In the genomic region with DNA sequence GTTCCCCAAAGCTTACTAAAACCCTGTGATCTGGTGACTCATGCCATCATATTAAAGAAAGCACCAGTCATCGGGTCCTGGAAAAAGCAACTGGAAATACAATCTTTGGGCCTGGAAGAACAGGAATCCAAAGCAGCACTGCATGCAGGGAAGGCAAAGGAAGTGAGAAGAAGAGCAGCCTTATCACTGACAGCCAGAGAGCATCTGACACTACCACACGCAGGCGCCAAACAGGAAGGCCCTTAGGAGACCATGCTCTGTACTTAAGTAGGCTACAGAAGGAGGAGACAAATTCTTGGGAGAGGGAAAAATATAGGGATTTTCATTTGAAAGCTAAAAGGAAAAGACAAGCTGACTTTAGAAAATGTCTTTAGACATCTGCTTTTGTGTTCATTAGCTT, we compare ENCODE assay signal across 35 mouse cellular contexts. TPM values are rescaled to one million over a fixed set of nuclear protein-coding genes. Genes with fewer than 3 reads are reported as not detected.
"Had no signal": no experiment of that assay in that cellular context is flagged by ENCODE, and none has a peak within 500 bp of the region (broad histone marks: within the 10 kb centered on the region; RNA-seq: fewer than 3 reads in every experiment).

No protein-coding gene starts in this region.

- H3K9me3 ChIP-seq: heart, embryonic 10.5 days; heart, embryonic 12.5 days; hindbrain, embryonic 10.5 days; hindbrain, embryonic 12.5 days; intestine, embryonic 15.5 days; limb, embryonic 13.5 days; limb, embryonic 15.5 days had no signal

- H3K27ac ChIP-seq: heart, adult 2 months; heart, embryonic 10.5 days; hindbrain, embryonic 10.5 days; hindbrain, embryonic 12.5 days; hindbrain, embryonic 14.5 days; intestine, embryonic 15.5 days; layer of hippocampus, adult 2 months; limb, embryonic 13.5 days; limb, embryonic 15.5 days had no signal

- ATAC-seq: hindbrain, embryonic 16.5 days; inflammation-experienced regulatory T-cells, adult 6 months; intestine, embryonic 15.5 days; intestine, postnatal 0 days had no signal

- H3K9ac ChIP-seq: heart, embryonic 12.5 days; hindbrain, embryonic 12.5 days; hindbrain, embryonic 14.5 days; intestine, embryonic 15.5 days; limb, embryonic 13.5 days; limb, embryonic 15.5 days had no signal

- H3K36me3 ChIP-seq: hindbrain, embryonic 10.5 days; hindbrain, embryonic 12.5 days; intestine, embryonic 15.5 days had no signal

- H3K4me3 ChIP-seq: heart, adult 2 months; heart, embryonic 10.5 days; heart, embryonic 12.5 days; hindbrain, embryonic 10.5 days; hindbrain, embryonic 12.5 days; intestine, embryonic 15.5 days; layer of hippocampus, adult 2 months; limb, embryonic 13.5 days; limb, embryonic 15.5 days had no signal

- DNase-seq: gastrocnemius, postnatal 14 days; gastrocnemius, postnatal 36 days; heart, adult 11 months; heart, adult 2 months; heart, postnatal 10 days; heart, postnatal 4 days; kidney, adult 18-20 months; kidney, adult 8-10 months; kidney, postnatal 10 days; kidney, postnatal 25 days; kidney, postnatal 4 days; left cerebral cortex, postnatal 4 days had no signal

RNA-seq across cellular contexts. Expression of a gene that starts 5.2 kb away (rescaled TPM):
- total RNA-seq: gastrocnemius, adult 18-20 months; gastrocnemius, adult 8-10 months; gastrocnemius, postnatal 14 days; gastrocnemius, postnatal 36 days; heart, adult 2 months; heart, postnatal 10 days; heart, postnatal 25 days; heart, postnatal 4 days had no signal
- polyA plus RNA-seq: gonadal fat pad, adult 2 months; heart, adult 2 months; heart, embryonic 14.5 days had no signal

RNA-seq across cellular contexts. Expression of a gene that starts 39.4 kb away (rescaled TPM):
- total RNA-seq: heart, adult 2 months; heart, postnatal 10 days; heart, postnatal 25 days; heart, postnatal 4 days; layer of hippocampus, adult 2 months; left cerebral cortex, adult 8-10 months; left cerebral cortex, postnatal 10 days; left cerebral cortex, postnatal 25 days; left cerebral cortex, postnatal 4 days had no signal
- polyA plus RNA-seq: heart, embryonic 10.5 days; heart, embryonic 12.5 days; hindbrain, embryonic 10.5 days; hindbrain, embryonic 12.5 days; hindbrain, embryonic 14.5 days; hindbrain, embryonic 16.5 days; kidney, embryonic 14.5 days; kidney, embryonic 16.5 days; limb, embryonic 11.5 days; limb, embryonic 13.5 days; limb, embryonic 15.5 days had no signal
